In the genomic region with DNA sequence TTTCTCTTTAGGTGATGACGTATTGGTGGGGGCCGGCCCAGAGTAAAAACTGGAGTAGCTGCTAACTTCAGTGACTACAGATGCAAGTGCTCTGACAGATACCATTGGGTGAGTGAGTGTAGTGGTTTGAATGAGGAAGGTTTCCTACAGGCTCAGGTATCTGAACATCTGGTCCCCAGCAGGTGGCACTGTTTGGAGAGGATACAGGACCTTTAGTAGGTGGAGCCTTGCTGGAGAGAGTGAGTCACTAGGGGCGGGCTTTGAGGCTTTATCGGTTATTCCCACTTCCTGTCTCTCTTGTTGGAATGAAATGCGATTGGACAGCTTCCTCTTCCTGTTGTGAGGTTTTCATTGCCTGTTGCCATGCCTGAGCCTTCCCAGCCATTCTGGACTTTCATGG, we compare ENCODE assay signal across 10 mouse cellular contexts.
DNase-seq lines count a peak whose midpoint lies in the region; ATAC-seq and TF ChIP-seq lines count a peak whose summit lies in the region.
"Had no signal": no experiment of that assay in that cellular context is flagged by ENCODE, and none has a peak within 500 bp of the region (broad histone marks: within the 10 kb centered on the region; RNA-seq: fewer than 3 reads in every experiment).

No protein-coding gene starts in this region.

- TF ChIP-seq POLR2A in kidney, adult 2 months (IDR thresholded peaks at IDR 0.05; ENCODE audit: low read depth, low read length): no peak
- TF ChIP-seq POLR2A in CH12.LX (IDR thresholded peaks at IDR 0.05; ENCODE audit: low read depth, low read length): no peak

- no peak for ATAC-seq in kidney, embryonic 14.5 days (ENCODE audit: low FRiP score, low TSS enrichment)
- ATAC-seq in common myeloid progenitor, adult 5-6 weeks (replicated peaks; ENCODE audit: low read depth, poor library complexity, severe bottlenecking): peak; percentile 65
- ATAC-seq: hindbrain, embryonic 16.5 days had no signal

- no peak overlapping the region for H3K4me3 ChIP-seq in kidney, adult 2 months (ENCODE audit: insufficient read depth, low read depth, low read length)
- no peak overlapping the region for H3K4me3 ChIP-seq in kidney, embryonic 14.5 days (ENCODE audit: low read length)
- no peak overlapping the region for H3K4me3 ChIP-seq in CH12.LX (replicated peaks in 1 of 3; ENCODE audit: low read depth in 2 of 3, low read length in 2 of 3, poor library complexity in 1 of 3)
- H3K4me3 ChIP-seq: forebrain, embryonic 12.5 days had no signal

- WGBS in kidney, adult 2 months: 70% methylated on average over 5 of the region's 5 CpGs
- 79% methylated on average over 5 of the region's 5 CpGs for WGBS in kidney, embryonic 14.5 days

- no peaks in the 10 kb centered on the region for H3K9me3 ChIP-seq in kidney, embryonic 14.5 days (ENCODE audit: control insufficient read depth, low read length)
- peaks cover 18% of the 10 kb centered on the region for H3K9me3 ChIP-seq in CH12.LX (replicated peaks; ENCODE audit: low read length)
- H3K9me3 ChIP-seq: forebrain, embryonic 12.5 days had no signal

- in situ Hi-C loops in CH12.LX (cut with MboI; ENCODE audit: low pct_ligation_motif_present, low pct_unique_long_range_greater_than_20kb, low sequenced_read_pairs): no loop called here

- H3K36me3 ChIP-seq in kidney, adult 2 months (ENCODE audit: control insufficient read depth, insufficient read depth, low read length): no peaks in the 10 kb centered on the region
- H3K36me3 ChIP-seq in kidney, embryonic 14.5 days (ENCODE audit: control insufficient read depth, insufficient read depth, low read length): no peaks in the 10 kb centered on the region
- no peaks in the 10 kb centered on the region for H3K36me3 ChIP-seq in CH12.LX (replicated peaks in 1 of 2; ENCODE audit: control insufficient read depth in 1 of 2, insufficient read depth in 1 of 2, low read length in 1 of 2)
- H3K36me3 ChIP-seq: forebrain, embryonic 12.5 days had no signal

- DNase-seq in kidney, adult 2 months: no peak
- DNase-seq in 3T3-L1 (ENCODE audit: low read depth, low spot score) (peak; percentile 1), CH12.LX (ENCODE audit: extremely low read depth) (peak; percentile 23)
- no peak for DNase-seq in testis, postnatal 14 days (ENCODE audit: low spot score)
- DNase-seq in frontal cortex, postnatal 14 days (ENCODE audit: low spot score in 2 of 2): no peak
- DNase-seq: cerebellum, adult 9-11 months had no signal

- TF ChIP-seq CTCF in kidney, adult 2 months (conservative IDR thresholded peaks at IDR 0.05; ENCODE audit: insufficient read depth, insufficient read length, low read depth, low read length): peak; percentile 13; the same call in 1 of the 2 replicates
- no peak for TF ChIP-seq CTCF in CH12.LX (conservative IDR thresholded peaks at IDR 0.05 in 1 of 2, IDR thresholded peaks at IDR 0.05 in 1 of 2; ENCODE audit: low read depth in 2 of 2, low read length in 2 of 2)

- no peaks in the 10 kb centered on the region for H3K4me1 ChIP-seq in kidney, adult 2 months (ENCODE audit: control insufficient read depth, insufficient read depth, low read length)
- no peaks in the 10 kb centered on the region for H3K4me1 ChIP-seq in kidney, embryonic 14.5 days (ENCODE audit: control insufficient read depth, insufficient read depth, low read length)
- H3K4me1 ChIP-seq in CH12.LX (ENCODE audit: control insufficient read depth in 1 of 2, insufficient read depth in 2 of 2): no peaks in the 10 kb centered on the region
- H3K4me1 ChIP-seq: forebrain, embryonic 12.5 days had no signal

- no peak for TF ChIP-seq EP300 in CH12.LX (IDR thresholded peaks at IDR 0.05; ENCODE audit: low read length)

- dilution Hi-C loops in CH12.LX (cut with MboI; ENCODE audit: extremely low pct_ligation_motif_present, extremely low pct_unique_long_range_greater_than_20kb, low sequenced_read_pairs): no loop called here

- H3K27me3 ChIP-seq in kidney, adult 2 months (replicated peaks; ENCODE audit: control insufficient read depth, insufficient read depth, low read length): no peaks in the 10 kb centered on the region
- no peaks in the 10 kb centered on the region for H3K27me3 ChIP-seq in kidney, embryonic 14.5 days (ENCODE audit: control insufficient read depth, insufficient read depth, low read length)
- peaks cover 6% of the 10 kb centered on the region for H3K27me3 ChIP-seq in CH12.LX (replicated peaks)
- H3K27me3 ChIP-seq: forebrain, embryonic 12.5 days had no signal

- no peak overlapping the region for H3K9ac ChIP-seq in kidney, embryonic 14.5 days (ENCODE audit: low read depth, low read length)
- no peak overlapping the region for H3K9ac ChIP-seq in CH12.LX (ENCODE audit: insufficient read depth, low read depth)
- H3K9ac ChIP-seq: forebrain, embryonic 12.5 days had no signal

- H3K79me2 ChIP-seq in CH12.LX (replicated peaks; ENCODE audit: control insufficient read depth, extremely low read depth, insufficient read depth, poor library complexity, severe bottlenecking): no peaks in the 10 kb centered on the region

- H3K4me2 ChIP-seq in kidney, embryonic 14.5 days (replicated peaks; ENCODE audit: low read depth, low read length): no peak overlapping the region
- no peak overlapping the region for H3K4me2 ChIP-seq in CH12.LX (ENCODE audit: insufficient read depth, low read depth, poor library complexity, severe bottlenecking)
- H3K4me2 ChIP-seq: forebrain, embryonic 12.5 days had no signal

- no peak overlapping the region for H3K27ac ChIP-seq in kidney, adult 2 months (ENCODE audit: insufficient read depth, low read depth, low read length)
- no peak overlapping the region for H3K27ac ChIP-seq in kidney, embryonic 14.5 days (ENCODE audit: low read depth, low read length)
- no peak overlapping the region for H3K27ac ChIP-seq in CH12.LX (ENCODE audit: insufficient read depth, low read depth)
- H3K27ac ChIP-seq: forebrain, embryonic 12.5 days had no signal

- no peak; the same call in 1 of the 2 replicates for TF ChIP-seq RAD21 in CH12.LX (IDR thresholded peaks at IDR 0.05; ENCODE audit: low read depth, low read length)

TF ChIP-seq in CH12.LX, 34 proteins besides CTCF, POLR2A, EP300 and RAD21:
- TF ChIP-seq JUN (IDR thresholded peaks at IDR 0.05; ENCODE audit: insufficient read depth, low read depth, low read length) (no peak), ZNF384 (IDR thresholded peaks at IDR 0.05; ENCODE audit: low read depth, low read length) (no peak), KAT2A (IDR thresholded peaks at IDR 0.05; ENCODE audit: insufficient replicate concordance, low read length) (no peak), MYC (IDR thresholded peaks at IDR 0.05; ENCODE audit: low read depth, low read length) (no peak), MXI1 (IDR thresholded peaks at IDR 0.05; ENCODE audit: low read depth, low read length) (no peak), RCOR1 (conservative IDR thresholded peaks at IDR 0.05; ENCODE audit: low read depth, low read length) (no peak)

Comparison
In these comparisons a context has a peak if more than half of its experiments do, and no peak if none do; other contexts are left out.
1. DNase-seq: peak in 3T3-L1 (single experiment) and CH12.LX (single experiment); none in kidney, adult 2 months (single experiment), testis, postnatal 14 days (single experiment) and frontal cortex, postnatal 14 days (0 of 2).